Mouse (Mus musculus): ENCODE results near the gene Exph5. TPM values are rescaled to one million over a fixed set of nuclear protein-coding genes. Genes with fewer than 3 reads are reported as not detected.

Gene Exph5
- polyA plus RNA-seq, 1 experiment from 2014 or later = 0.73 TPM

- whole genome bisulfite sequencing = 91% methylated on average over 9 of the region's 9 CpGs
- no peaks in the 10 kb centered on the region for H3K36me3 ChIP-seq
- DNase-seq (ENCODE audit: low spot score) = no peak
Measured at GRCm38 (mm10) chr9:53344646-53345432, 43.4 kb downstream of the Exph5 start.

GRCm38 (mm10) chr9:53345728-53346127 is 44.3 kb downstream of the Exph5 start:
- WGBS = 77% methylated on average over 3 of the region's 3 CpGs
- Histone ChIP-seq H3K4me1 (peaks cover 6% of the 10 kb centered on the region), H3K27ac (replicated peaks) (no peak overlapping the region), H3K9me3 (replicated peaks) (no peaks in the 10 kb centered on the region), H3K36me3 (no peaks in the 10 kb centered on the region), H3K27me3 (ENCODE audit: low read depth, poor library complexity, severe bottlenecking) (peaks cover 11% of the 10 kb centered on the region), H3K4me3 (no peak overlapping the region)
- DNase-seq (ENCODE audit: low spot score) = no peak

More at GRCm38 (mm10) chr9:53344646-53345432, 43.4 kb downstream of the Exph5 start:
- no peaks in the 10 kb centered on the region for H3K9me3 ChIP-seq (replicated peaks)
- H3K4me3 ChIP-seq = no peak overlapping the region
- no peak overlapping the region for H3K27ac ChIP-seq (replicated peaks)
- peaks cover 19% of the 10 kb centered on the region for H3K27me3 ChIP-seq (ENCODE audit: low read depth, poor library complexity, severe bottlenecking)
- H3K4me1 ChIP-seq = peaks cover 7% of the 10 kb centered on the region

GRCm38 (mm10) chr9:53346402-53346801 is 44.9 kb downstream of the Exph5 start:
- H3K4me1 ChIP-seq = no peaks in the 10 kb centered on the region; the same call in 1 of the 2 replicates
- no peak overlapping the region for H3K4me3 ChIP-seq
- no peak overlapping the region for H3K27ac ChIP-seq (replicated peaks)
- peaks cover 6% of the 10 kb centered on the region for H3K27me3 ChIP-seq (ENCODE audit: low read depth, poor library complexity, severe bottlenecking)
- no peak for DNase-seq (ENCODE audit: low spot score)
- no peaks in the 10 kb centered on the region for H3K9me3 ChIP-seq (replicated peaks)
- WGBS = 82% methylated on average over 6 of the region's 6 CpGs
- H3K36me3 ChIP-seq = no peaks in the 10 kb centered on the region

- DNase-seq (ENCODE audit: low spot score) = no peak
Measured at GRCm38 (mm10) chr9:53349211-53349610, 47.7 kb downstream of the Exph5 start.

GRCm38 (mm10) chr9:53350331-53350730 is 48.9 kb downstream of the Exph5 start:
- Histone ChIP-seq H3K27ac (replicated peaks) (no peak overlapping the region), H3K4me3 (no peak overlapping the region), H3K36me3 (no peaks in the 10 kb centered on the region), H3K9me3 (replicated peaks) (no peaks in the 10 kb centered on the region), H3K4me1 (no peaks in the 10 kb centered on the region), H3K27me3 (ENCODE audit: low read depth, poor library complexity, severe bottlenecking) (no peaks in the 10 kb centered on the region)
- WGBS = 85% methylated on average over 2 of the region's 2 CpGs
- DNase-seq (ENCODE audit: low spot score) = no peak

More at GRCm38 (mm10) chr9:53349211-53349610, 47.7 kb downstream of the Exph5 start:
- Histone ChIP-seq H3K27me3 (ENCODE audit: low read depth, poor library complexity, severe bottlenecking) (no peaks in the 10 kb centered on the region), H3K4me3 (no peak overlapping the region), H3K36me3 (no peaks in the 10 kb centered on the region), H3K4me1 (no peaks in the 10 kb centered on the region), H3K27ac (replicated peaks) (no peak overlapping the region), H3K9me3 (replicated peaks) (no peaks in the 10 kb centered on the region)
- WGBS = 84% methylated on average over 1 of the region's 1 CpGs

- no peaks in the 10 kb centered on the region for H3K4me1 ChIP-seq
- WGBS = 92% methylated on average over 6 of the region's 6 CpGs
- DNase-seq (ENCODE audit: low spot score) = no peak
- H3K9me3 ChIP-seq (replicated peaks) = no peaks in the 10 kb centered on the region
- H3K27me3 ChIP-seq (ENCODE audit: low read depth, poor library complexity, severe bottlenecking) = no peaks in the 10 kb centered on the region
- H3K27ac ChIP-seq (replicated peaks) = no peak overlapping the region
- no peak overlapping the region for H3K4me3 ChIP-seq
- H3K36me3 ChIP-seq = no peaks in the 10 kb centered on the region
Measured at GRCm38 (mm10) chr9:53351899-53352298, 50.4 kb downstream of the Exph5 start.

- Histone ChIP-seq H3K4me3 (no peak overlapping the region), H3K9me3 (replicated peaks) (no peaks in the 10 kb centered on the region), H3K4me1 (no peaks in the 10 kb centered on the region), H3K36me3 (no peaks in the 10 kb centered on the region), H3K27me3 (ENCODE audit: low read depth, poor library complexity, severe bottlenecking) (no peaks in the 10 kb centered on the region), H3K27ac (replicated peaks) (no peak overlapping the region)
- WGBS = 89% methylated on average over 5 of the region's 5 CpGs
- DNase-seq (ENCODE audit: low spot score) = no peak
Measured at GRCm38 (mm10) chr9:53353161-53353560, 51.7 kb downstream of the Exph5 start.

- H3K27ac ChIP-seq (replicated peaks) = no peak overlapping the region
- DNase-seq (ENCODE audit: low spot score) = no peak
- no peak overlapping the region for H3K4me3 ChIP-seq
- WGBS = 74% methylated on average over 14 of the region's 14 CpGs
- no peaks in the 10 kb centered on the region for H3K27me3 ChIP-seq (ENCODE audit: low read depth, poor library complexity, severe bottlenecking)
- H3K4me1 ChIP-seq = no peaks in the 10 kb centered on the region
- no peaks in the 10 kb centered on the region for H3K9me3 ChIP-seq (replicated peaks)
- no peaks in the 10 kb centered on the region for H3K36me3 ChIP-seq
Measured at GRCm38 (mm10) chr9:53356219-53357155, 55.0 kb downstream of the Exph5 start.

GRCm38 (mm10) chr9:53371339-53371738 is 69.9 kb downstream of the Exph5 start:
- DNase-seq (ENCODE audit: low spot score) = no peak
- no peaks in the 10 kb centered on the region for H3K4me1 ChIP-seq
- no peaks in the 10 kb centered on the region for H3K9me3 ChIP-seq (replicated peaks)
- 70% methylated on average over 3 of the region's 3 CpGs for WGBS
- no peaks in the 10 kb centered on the region for H3K27me3 ChIP-seq (ENCODE audit: low read depth, poor library complexity, severe bottlenecking)
- no peak overlapping the region for H3K4me3 ChIP-seq
- no peaks in the 10 kb centered on the region for H3K36me3 ChIP-seq
- no peak overlapping the region for H3K27ac ChIP-seq (replicated peaks)

GRCm38 (mm10) chr9:53375907-53376306 is 74.4 kb downstream of the Exph5 start:
- Histone ChIP-seq H3K36me3 (no peaks in the 10 kb centered on the region), H3K4me3 (no peak overlapping the region), H3K27me3 (ENCODE audit: low read depth, poor library complexity, severe bottlenecking) (no peaks in the 10 kb centered on the region), H3K27ac (replicated peaks) (no peak overlapping the region), H3K9me3 (replicated peaks) (no peaks in the 10 kb centered on the region), H3K4me1 (no peaks in the 10 kb centered on the region)
- 82% methylated on average over 4 of the region's 4 CpGs for WGBS
- no peak for DNase-seq (ENCODE audit: low spot score)

- no peak overlapping the region for H3K4me3 ChIP-seq
- DNase-seq (ENCODE audit: low spot score) = no peak
- H3K4me1 ChIP-seq = no peaks in the 10 kb centered on the region
- no peaks in the 10 kb centered on the region for H3K36me3 ChIP-seq
- no peak overlapping the region for H3K27ac ChIP-seq (replicated peaks)
- H3K27me3 ChIP-seq (ENCODE audit: low read depth, poor library complexity, severe bottlenecking) = no peaks in the 10 kb centered on the region
- WGBS = 84% methylated on average over 13 of the region's 13 CpGs
- H3K9me3 ChIP-seq (replicated peaks) = no peaks in the 10 kb centered on the region
Measured at GRCm38 (mm10) chr9:53376820-53377219, 75.3 kb downstream of the Exph5 start.

GRCm38 (mm10) chr9:53377597-53377996 is 76.1 kb downstream of the Exph5 start:
- no peaks in the 10 kb centered on the region for H3K4me1 ChIP-seq
- no peaks in the 10 kb centered on the region for H3K9me3 ChIP-seq (replicated peaks)
- H3K27ac ChIP-seq (replicated peaks) = no peak overlapping the region
- H3K36me3 ChIP-seq = no peaks in the 10 kb centered on the region
- H3K27me3 ChIP-seq (ENCODE audit: low read depth, poor library complexity, severe bottlenecking) = peaks cover 2% of the 10 kb centered on the region; the same call in 1 of the 2 replicates
- DNase-seq (ENCODE audit: low spot score) = no peak
- WGBS = 77% methylated on average over 5 of the region's 5 CpGs
- H3K4me3 ChIP-seq = no peak overlapping the region

- H3K9me3 ChIP-seq (replicated peaks) = no peaks in the 10 kb centered on the region
- H3K4me1 ChIP-seq = no peaks in the 10 kb centered on the region
- H3K36me3 ChIP-seq = no peaks in the 10 kb centered on the region
- H3K27me3 ChIP-seq (ENCODE audit: low read depth, poor library complexity, severe bottlenecking) = peaks cover 8% of the 10 kb centered on the region; the same call in 1 of the 2 replicates
- H3K27ac ChIP-seq (replicated peaks) = no peak overlapping the region
- DNase-seq (ENCODE audit: low spot score) = no peak
- WGBS = 81% methylated on average over 3 of the region's 3 CpGs
- no peak overlapping the region for H3K4me3 ChIP-seq
Measured at GRCm38 (mm10) chr9:53378171-53378570, 76.7 kb downstream of the Exph5 start.
